ENCODE assay signal across 13 mouse cellular contexts in the genomic region with DNA sequence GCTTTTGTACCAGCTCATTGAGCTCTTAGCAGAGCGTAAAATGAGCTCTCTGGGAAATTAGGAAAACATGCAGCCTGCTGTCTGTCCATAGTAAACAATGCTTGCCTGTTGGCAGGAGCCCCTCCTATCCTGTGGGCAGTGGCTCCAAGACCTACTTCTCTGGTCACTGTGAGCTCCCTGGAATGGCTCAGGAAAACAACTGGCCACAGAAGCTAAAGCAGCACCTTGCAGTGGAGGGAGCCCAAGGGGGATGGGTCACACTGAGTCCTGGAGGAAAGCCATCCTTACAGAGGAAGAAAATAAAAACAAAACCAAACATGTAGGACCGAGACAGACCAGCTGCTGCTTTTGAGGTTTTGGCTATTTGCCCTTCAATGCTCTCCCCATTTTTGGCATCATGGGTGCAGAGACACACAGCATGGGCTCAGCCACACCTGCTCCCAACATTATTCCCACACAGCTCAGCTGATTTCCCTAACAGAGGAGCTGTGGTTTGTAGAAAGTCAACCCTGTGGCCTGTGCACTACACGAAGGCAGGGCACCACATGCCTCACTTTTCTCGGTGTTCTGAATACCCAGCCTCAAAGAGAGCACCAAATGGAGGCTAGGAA. TPM values are rescaled to one million over a fixed set of nuclear protein-coding genes. Genes with fewer than 3 reads are reported as not detected.
A peak's percentile ranks its signal among the peaks of the same experiment; 100 is the strongest.
DNase-seq lines count a peak whose midpoint lies in the region; ATAC-seq and TF ChIP-seq lines count a peak whose summit lies in the region.
"Had no signal": no experiment of that assay in that cellular context is flagged by ENCODE, and none has a peak within 500 bp of the region (broad histone marks: within the 10 kb centered on the region; RNA-seq: fewer than 3 reads in every experiment).

No protein-coding gene starts in this region.

- H3K36me3 ChIP-seq in forebrain, embryonic 13.5 days (ENCODE audit: poor library complexity, severe bottlenecking) = no peaks in the 10 kb centered on the region
- no peaks in the 10 kb centered on the region for H3K36me3 ChIP-seq in forebrain, embryonic 12.5 days (replicated peaks)
- H3K36me3 ChIP-seq in lung, postnatal 0 days (ENCODE audit: insufficient read depth, low read length) = no peaks in the 10 kb centered on the region
- no peaks in the 10 kb centered on the region for H3K36me3 ChIP-seq in hindbrain, embryonic 14.5 days (replicated peaks; ENCODE audit: control insufficient read depth, insufficient read depth)
- no peaks in the 10 kb centered on the region for H3K36me3 ChIP-seq in thymus, adult 2 months (ENCODE audit: control insufficient read depth, insufficient read depth, low read length)
- H3K36me3 ChIP-seq in heart, adult 2 months (ENCODE audit: control insufficient read depth, insufficient read depth, low read length) = no peaks in the 10 kb centered on the region
- H3K36me3 ChIP-seq: heart, embryonic 15.5 days; limb, embryonic 13.5 days had no signal

- no peaks in the 10 kb centered on the region for H3K9me3 ChIP-seq in forebrain, embryonic 13.5 days (replicated peaks)
- H3K9me3 ChIP-seq in forebrain, embryonic 12.5 days = no peaks in the 10 kb centered on the region
- no peaks in the 10 kb centered on the region for H3K9me3 ChIP-seq in lung, postnatal 0 days (ENCODE audit: low read length)
- no peaks in the 10 kb centered on the region for H3K9me3 ChIP-seq in hindbrain, embryonic 14.5 days (ENCODE audit: control insufficient read depth, low read length)
- H3K9me3 ChIP-seq: heart, embryonic 15.5 days; limb, embryonic 13.5 days had no signal

- intact Hi-C loops in heart, adult 2 months (cut with DNase I) = no loop called here

- TF ChIP-seq POLR2A in thymus, adult 2 months (IDR thresholded peaks at IDR 0.05; ENCODE audit: control insufficient read depth, extremely low read depth, insufficient read depth, low read length, poor library complexity) = no peak
- TF ChIP-seq POLR2A in heart, adult 2 months (IDR thresholded peaks at IDR 0.05; ENCODE audit: insufficient read depth, low read depth, low read length) = no peak

- WGBS in forebrain, embryonic 13.5 days = 29% methylated on average over 4 of the region's 4 CpGs
- WGBS in forebrain, embryonic 12.5 days = 42% methylated on average over 4 of the region's 4 CpGs
- WGBS in lung, postnatal 0 days = 33% methylated on average over 4 of the region's 4 CpGs
- 32% methylated on average over 4 of the region's 4 CpGs for WGBS in hindbrain, embryonic 14.5 days
- WGBS in thymus, adult 2 months = 39% methylated on average over 4 of the region's 4 CpGs
- WGBS in heart, adult 2 months = 39% methylated on average over 4 of the region's 4 CpGs

- no peak overlapping the region for H3K9ac ChIP-seq in forebrain, embryonic 13.5 days
- no peak overlapping the region for H3K9ac ChIP-seq in forebrain, embryonic 12.5 days
- no peak overlapping the region for H3K9ac ChIP-seq in lung, postnatal 0 days (replicated peaks; ENCODE audit: low read depth)
- no peak overlapping the region for H3K9ac ChIP-seq in hindbrain, embryonic 14.5 days
- no peak overlapping the region for H3K9ac ChIP-seq in heart, adult 2 months (ENCODE audit: low read depth, low read length)
- H3K9ac ChIP-seq: heart, embryonic 15.5 days; limb, embryonic 13.5 days had no signal

- H3K27ac ChIP-seq in forebrain, embryonic 13.5 days = 0 out of 2 replicates have a peak overlapping the region, but pooled peaks have one; percentile 21
- H3K27ac ChIP-seq in forebrain, embryonic 12.5 days = no peak overlapping the region
- no peak overlapping the region for H3K27ac ChIP-seq in lung, postnatal 0 days (ENCODE audit: low read length)
- 0 out of 2 replicates have a peak overlapping the region, but pooled peaks have one; percentile 44 for H3K27ac ChIP-seq in hindbrain, embryonic 14.5 days
- H3K27ac ChIP-seq in thymus, adult 2 months (ENCODE audit: control insufficient read depth, insufficient read depth, low read length) = no peak overlapping the region
- H3K27ac ChIP-seq in heart, adult 2 months = no peak overlapping the region
- H3K27ac ChIP-seq: heart, embryonic 15.5 days; limb, embryonic 13.5 days had no signal

- no peaks in the 10 kb centered on the region for H3K79me2 ChIP-seq in heart, adult 2 months (replicated peaks; ENCODE audit: control insufficient read depth, insufficient read depth, low read length)

- TF ChIP-seq CTCF in lung, postnatal 0 days (IDR thresholded peaks at IDR 0.05) = no peak
- TF ChIP-seq CTCF in thymus, adult 2 months (IDR thresholded peaks at IDR 0.05; ENCODE audit: borderline replicate concordance, control insufficient read depth, extremely low read depth, insufficient read depth, low read length, poor library complexity) = no peak
- no peak for TF ChIP-seq CTCF in heart, adult 2 months (IDR thresholded peaks at IDR 0.05)

- no peak for TF ChIP-seq EP300 in lung, postnatal 0 days (IDR thresholded peaks at IDR 0.05)
- TF ChIP-seq EP300 in heart, adult 2 months (IDR thresholded peaks at IDR 0.05; ENCODE audit: insufficient read depth, low read depth, low read length) = no peak

- H3K27me3 ChIP-seq in forebrain, embryonic 13.5 days = no peaks in the 10 kb centered on the region
- H3K27me3 ChIP-seq in forebrain, embryonic 12.5 days = peaks cover 11% of the 10 kb centered on the region; the same call in 1 of the 2 replicates
- no peaks in the 10 kb centered on the region for H3K27me3 ChIP-seq in lung, postnatal 0 days (replicated peaks; ENCODE audit: insufficient read depth, low read length)
- no peaks in the 10 kb centered on the region for H3K27me3 ChIP-seq in hindbrain, embryonic 14.5 days (ENCODE audit: control insufficient read depth, insufficient read depth, low read length)
- no peaks in the 10 kb centered on the region for H3K27me3 ChIP-seq in thymus, adult 2 months (ENCODE audit: control insufficient read depth, insufficient read depth, low read length)
- H3K27me3 ChIP-seq in heart, adult 2 months (ENCODE audit: control insufficient read depth, insufficient read depth, low read length) = no peaks in the 10 kb centered on the region
- H3K27me3 ChIP-seq: heart, embryonic 15.5 days had no signal

- H3K4me2 ChIP-seq in forebrain, embryonic 13.5 days = no peak overlapping the region; the same call in 1 of the 2 replicates
- no peak overlapping the region for H3K4me2 ChIP-seq in forebrain, embryonic 12.5 days
- no peak overlapping the region for H3K4me2 ChIP-seq in lung, postnatal 0 days (replicated peaks; ENCODE audit: low read depth, low read length)
- H3K4me2 ChIP-seq in hindbrain, embryonic 14.5 days (replicated peaks) = no peak overlapping the region
- H3K4me2 ChIP-seq: heart, embryonic 15.5 days; limb, embryonic 13.5 days had no signal

- H3K4me1 ChIP-seq in forebrain, embryonic 13.5 days = peaks cover 29% of the 10 kb centered on the region
- H3K4me1 ChIP-seq in forebrain, embryonic 12.5 days = peaks cover 30% of the 10 kb centered on the region
- H3K4me1 ChIP-seq in lung, postnatal 0 days (ENCODE audit: insufficient read depth, low read depth, low read length) = no peaks in the 10 kb centered on the region
- peaks cover 30% of the 10 kb centered on the region for H3K4me1 ChIP-seq in hindbrain, embryonic 14.5 days (replicated peaks; ENCODE audit: control insufficient read depth, insufficient read depth, low read length)
- H3K4me1 ChIP-seq in thymus, adult 2 months (replicated peaks; ENCODE audit: control insufficient read depth, insufficient read depth, low read length) = no peaks in the 10 kb centered on the region
- no peaks in the 10 kb centered on the region for H3K4me1 ChIP-seq in heart, adult 2 months (ENCODE audit: control insufficient read depth, insufficient read depth, low read length)
- H3K4me1 ChIP-seq: heart, embryonic 15.5 days had no signal

- no peak overlapping the region for H3K4me3 ChIP-seq in forebrain, embryonic 13.5 days
- no peak overlapping the region for H3K4me3 ChIP-seq in forebrain, embryonic 12.5 days (replicated peaks)
- H3K4me3 ChIP-seq in lung, postnatal 0 days (ENCODE audit: low read depth, low read length) = no peak overlapping the region
- H3K4me3 ChIP-seq in hindbrain, embryonic 14.5 days (replicated peaks; ENCODE audit: low read length) = no peak overlapping the region
- no peak overlapping the region for H3K4me3 ChIP-seq in thymus, adult 2 months (ENCODE audit: control insufficient read depth, insufficient read depth, low read length)
- no peak overlapping the region for H3K4me3 ChIP-seq in heart, adult 2 months
- H3K4me3 ChIP-seq: heart, embryonic 15.5 days; limb, embryonic 13.5 days had no signal

- peak; percentile 50 for ATAC-seq in forebrain, embryonic 13.5 days
- ATAC-seq in forebrain, embryonic 12.5 days (ENCODE audit: low FRiP score) = no peak
- no peak for ATAC-seq in lung, postnatal 0 days
- peak; percentile 57; the same call in 1 of the 2 replicates for ATAC-seq in hindbrain, embryonic 14.5 days (ENCODE audit: low FRiP score)
- ATAC-seq: Patski had no signal

- DNase-seq in lung, postnatal 36 days = peak; percentile 13
- no peak for DNase-seq in lung, postnatal 0 days (ENCODE audit: low spot score)
- no peak for DNase-seq in hindbrain, embryonic 14.5 days (ENCODE audit: low spot score)
- no peak for DNase-seq in thymus, adult 2 months
- DNase-seq in heart, adult 2 months = no peak
- no peak for DNase-seq in right cerebral cortex, postnatal 10 days (ENCODE audit: low spot score in 2 of 2)
- DNase-seq: embryo, embryonic 11 days; kidney, adult 8-10 months had no signal

RNA-seq across cellular contexts. Expression of a gene that starts 52.1 kb away (rescaled TPM):
- polyA plus RNA-seq in forebrain, embryonic 13.5 days (2015; fragmentation: Nextera tagmentation; extraction: Ambion mirVana) = 0.23 and 0.31 TPM in 2 replicates
- 0.37 and 0.50 TPM in 2 replicates for polyA plus RNA-seq in forebrain, embryonic 12.5 days (2016; fragmentation: Nextera tagmentation; extraction: Ambion mirVana)
- polyA plus RNA-seq in lung, postnatal 0 days (2015; fragmentation: Nextera tagmentation; extraction: Ambion mirVana) = 0.27 and 0.30 TPM in 2 replicates
- polyA plus RNA-seq in hindbrain, embryonic 14.5 days (2014; fragmentation: Nextera tagmentation; extraction: Ambion mirVana) = not detected in 2 replicates
- 0.54 and 0.89 TPM in 2 replicates for polyA plus RNA-seq in thymus, adult 2 months (2012; rRNA removed)
- total RNA-seq in heart, adult 2 months (2021) = not detected
- 0.04 TPM in 1 of 2 replicates, not detected in the other for polyA plus RNA-seq in heart, adult 2 months (2012; rRNA removed)

RNA-seq across cellular contexts. Expression of a gene that starts 56.6 kb away (rescaled TPM):
- 155 and 171 TPM in 2 replicates for polyA plus RNA-seq in forebrain, embryonic 13.5 days (2015; fragmentation: Nextera tagmentation; extraction: Ambion mirVana)
- 187 and 191 TPM in 2 replicates for polyA plus RNA-seq in forebrain, embryonic 12.5 days (2016; fragmentation: Nextera tagmentation; extraction: Ambion mirVana)
- 6.1 and 7.3 TPM in 2 replicates for polyA plus RNA-seq in lung, postnatal 0 days (2015; fragmentation: Nextera tagmentation; extraction: Ambion mirVana)
- polyA plus RNA-seq in hindbrain, embryonic 14.5 days (2014; fragmentation: Nextera tagmentation; extraction: Ambion mirVana) = 26.8 and 30.2 TPM in 2 replicates
- 40.8 and 48.0 TPM in 2 replicates for polyA plus RNA-seq in thymus, adult 2 months (2012; rRNA removed)
- total RNA-seq in heart, adult 2 months (2021) = under 1 TPM in 1 of 2 experiments, not detected in 1; 0.75 TPM
- polyA plus RNA-seq in heart, adult 2 months (2012; rRNA removed) = 0.45 and 0.73 TPM in 2 replicates

Comparison
In these comparisons a context has a peak if more than half of its experiments do, and no peak if none do; other contexts are left out.
1. ATAC-seq: peak in forebrain, embryonic 13.5 days (single experiment) and hindbrain, embryonic 14.5 days (single experiment); none in forebrain, embryonic 12.5 days (single experiment) and lung, postnatal 0 days (single experiment).
2. H3K27ac ChIP-seq: peak in forebrain, embryonic 13.5 days (single experiment) and hindbrain, embryonic 14.5 days (single experiment); none in forebrain, embryonic 12.5 days (single experiment), lung, postnatal 0 days (single experiment), thymus, adult 2 months (single experiment) and heart, adult 2 months (single experiment).